Mouse (Mus musculus): ENCODE measurements around the gene Cox15. TPM values are rescaled to one million over a fixed set of nuclear protein-coding genes. Genes with fewer than 3 reads are reported as not detected.

Cox15 gene
- polyA plus RNA-seq, 1 experiment from 2014 or later = 12.9 TPM

- 91% methylated on average over 5 of the region's 5 CpGs for WGBS
These were observed 55.0 kb downstream of the Cox15 start for GRCm38 (mm10) chr19:43697666-43698370.

GRCm38 (mm10) chr19:43695514-43695964 is 57.3 kb downstream of the Cox15 start:
- no peak overlapping the region for H3K4me2 ChIP-seq
- no peak for ATAC-seq (ENCODE audit: low FRiP score, low read depth)
- no peak overlapping the region for H3K9ac ChIP-seq
- no peaks in the 10 kb centered on the region for H3K9me3 ChIP-seq
- H3K4me1 ChIP-seq (replicated peaks) = peaks cover 15% of the 10 kb centered on the region
- no peak overlapping the region for H3K27ac ChIP-seq (replicated peaks)
- no peaks in the 10 kb centered on the region for H3K27me3 ChIP-seq
- peaks cover 8% of the 10 kb centered on the region; the same call in 1 of the 2 replicates for H3K36me3 ChIP-seq
- WGBS = 52% methylated on average over 10 of the region's 10 CpGs
- H3K4me3 ChIP-seq = no peak overlapping the region

More at GRCm38 (mm10) chr19:43697666-43698370, 55.0 kb downstream of the Cox15 start:
- H3K36me3 ChIP-seq = peaks cover 21% of the 10 kb centered on the region
- H3K4me3 ChIP-seq = no peak overlapping the region
- H3K4me2 ChIP-seq = 0 out of 2 replicates have a peak overlapping the region, but pooled peaks have one; percentile 5
- H3K27me3 ChIP-seq = no peaks in the 10 kb centered on the region
- H3K9ac ChIP-seq = no peak overlapping the region
- ATAC-seq (ENCODE audit: low FRiP score, low read depth) = no peak
- no peak overlapping the region for H3K27ac ChIP-seq (replicated peaks)
- H3K9me3 ChIP-seq = no peaks in the 10 kb centered on the region
- H3K4me1 ChIP-seq (replicated peaks) = peaks cover 4% of the 10 kb centered on the region

GRCm38 (mm10) chr19:43692815-43693214 is 60.0 kb downstream of the Cox15 start:
- Histone ChIP-seq H3K36me3 (no peaks in the 10 kb centered on the region; the same call in 1 of the 2 replicates), H3K27ac (replicated peaks) (no peak overlapping the region), H3K4me3 (no peak overlapping the region), H3K9me3 (no peaks in the 10 kb centered on the region), H3K27me3 (no peaks in the 10 kb centered on the region), H3K9ac (no peak overlapping the region), H3K4me1 (replicated peaks) (peaks cover 25% of the 10 kb centered on the region), H3K4me2 (no peak overlapping the region)
- ATAC-seq (ENCODE audit: low FRiP score, low read depth) = no peak
- WGBS = 70% methylated on average over 14 of the region's 14 CpGs

- Histone ChIP-seq H3K4me3 (peak within 1 kb of the TSS; percentile 85), H3K36me3 (no peaks in the 10 kb centered on the region), H3K4me2 (peak within 1 kb of the TSS; percentile 72), H3K9ac (peak within 1 kb of the TSS; percentile 80), H3K4me1 (replicated peaks) (peaks cover 25% of the 10 kb centered on the region), H3K27ac (replicated peaks) (peak within 1 kb of the TSS; percentile 83), H3K27me3 (no peaks in the 10 kb centered on the region), H3K9me3 (no peaks in the 10 kb centered on the region)
- WGBS = under 1% methylated on average over 60 of the region's 60 CpGs
- ATAC-seq (ENCODE audit: low FRiP score, low read depth) = peak; percentile 98
These were observed 63.2 kb downstream of the Cox15 start, which contains the start of gene Entpd7 for GRCm38 (mm10) chr19:43689419-43690246. Gene Entpd7, plus strand, starts transcription at chr19:43689672.

Other genes starting within 250 kb of the Cox15 start
- gene Got1, start 228.4 kb downstream of the Cox15 start, polyA plus RNA-seq (2015; fragmentation: Nextera tagmentation; extraction: Ambion mirVana) = 106 and 109 TPM in 2 replicates
- 0.21 and 1.1 TPM in 2 replicates for gene Nkx2-3, start 140.7 kb downstream of the Cox15 start, polyA plus RNA-seq (2015; fragmentation: Nextera tagmentation; extraction: Ambion mirVana)
- gene Slc25a28, start 78.1 kb downstream of the Cox15 start, polyA plus RNA-seq (2015; fragmentation: Nextera tagmentation; extraction: Ambion mirVana) = 16.0 and 16.4 TPM in 2 replicates
- 8.3 and 8.4 TPM in 2 replicates for gene Entpd7, start 63.3 kb downstream of the Cox15 start, polyA plus RNA-seq (2015; fragmentation: Nextera tagmentation; extraction: Ambion mirVana)
- gene Cutc, start within 50 bp of the Cox15 start, polyA plus RNA-seq (2015; fragmentation: Nextera tagmentation; extraction: Ambion mirVana) = 6.5 and 7.8 TPM in 2 replicates
- 0.12 and 0.14 TPM in 2 replicates for gene Abcc2, start 29.2 kb upstream of the Cox15 start, polyA plus RNA-seq (2015; fragmentation: Nextera tagmentation; extraction: Ambion mirVana)
- gene Dnmbp, start 187.2 kb upstream of the Cox15 start, polyA plus RNA-seq (2015; fragmentation: Nextera tagmentation; extraction: Ambion mirVana) = 8.4 and 9.1 TPM in 2 replicates
- gene Cpn1, start 233.6 kb upstream of the Cox15 start, polyA plus RNA-seq (2015; fragmentation: Nextera tagmentation; extraction: Ambion mirVana) = 0.25 and 0.26 TPM in 2 replicates